Mouse (Mus musculus) cerebellum, adult 2 months (tissue): ENCODE measurements around the gene Phf24. TPM values are rescaled to one million over a fixed set of nuclear protein-coding genes. Genes with fewer than 3 reads are reported as not detected.

Source experiments
- DNase-seq, 2 experiments: peaks; one replicate each; pipeline ENCODE4 v3.0.0; 2021
- H3K27ac ChIP-seq: fragments of 200-500 bp; 2 replicates; pipeline ENCODE4 v1.5.1; 2012; ENCODE audit warnings: low read length, control low read depth, inconsistent platforms; ENCODE audit not compliant: insufficient read depth
- H3K27me3 ChIP-seq: fragments of 200-500 bp; 2 replicates; pipeline ENCODE4 v1.6.1; 2012; ENCODE audit warnings: inconsistent platforms, mild to moderate bottlenecking, low read length, moderate library complexity; ENCODE audit not compliant: control insufficient read depth, insufficient read depth
- H3K4me1 ChIP-seq: fragments of 200-500 bp; 2 replicates; pipeline ENCODE4 v1.6.1; 2011; ENCODE audit warnings: low read length; ENCODE audit not compliant: control insufficient read depth, insufficient read depth
- H3K4me3 ChIP-seq: fragments of 200-500 bp; replicated peaks from 2 replicates; pipeline ENCODE3; 2011; ENCODE audit warnings: mild to moderate bottlenecking, low read depth, low read length, control low read depth; ENCODE audit not compliant: insufficient read depth
- CTCF ChIP-seq: fragments of 200-500 bp; IDR thresholded peaks from 2 replicates; pipeline ENCODE4 v1.5.1; 2011; ENCODE audit warnings: low read depth, mild to moderate bottlenecking, control low read depth, low read length, moderate library complexity, borderline replicate concordance; ENCODE audit not compliant: insufficient read depth
- POLR2A ChIP-seq: fragments of 200-500 bp; IDR thresholded peaks from 2 replicates; pipeline ENCODE4 v1.6.1; 2011; ENCODE audit warnings: low read length, control low read depth, borderline replicate concordance; ENCODE audit not compliant: insufficient read depth
- WGBS: fragments of 180-500 bp; shearing (Covaris S2); methylation state at CpG from one replicate; pipeline ENCODE4 v1.1.7; 2018; 5-methylcytosine and 5-hydroxymethylcytosine counted together
- polyA plus RNA-seq: library from polyadenylated mRNA; depleted of rRNA; stranded (reverse); fragments of >200 nt; gene quantifications from 2 replicates; pipeline ENCODE4 v1.2.3, GENCODE M21; 2012

Phf24 gene
- polyA plus RNA-seq, 1 experiment = 84.1 TPM

- Histone ChIP-seq H3K4me1 (peaks cover 38% of the 10 kb centered on the region), H3K27me3 (no peaks in the 10 kb centered on the region), H3K27ac (peak overlapping the region; percentile 62), H3K4me3 (peak overlapping the region; percentile 21)
- TF ChIP-seq POLR2A (no peak), CTCF (no peak)
- WGBS = 9% methylated on average over 10 of the region's 10 CpGs
- peak; percentile 58 to 62 for DNase-seq
Observed at GRCm38 (mm10) chr4:42953435-42954094, 37.1 kb downstream of the Phf24 start.

- TF ChIP-seq POLR2A (no peak), CTCF (peak; percentile 92)
- 0 out of 2 replicates have a peak overlapping the region, but pooled peaks have one; percentile 13 for H3K27ac ChIP-seq
- peaks cover 38% of the 10 kb centered on the region for H3K4me1 ChIP-seq
- 3% methylated on average over 10 of the region's 10 CpGs for WGBS
- DNase-seq = peak; percentile 74 to 86
- peak overlapping the region; percentile 34 for H3K4me3 ChIP-seq
- H3K27me3 ChIP-seq = no peaks in the 10 kb centered on the region
Observed at GRCm38 (mm10) chr4:42954297-42954696, 37.8 kb downstream of the Phf24 start.

GRCm38 (mm10) chr4:42955200-42955599 lies 38.7 kb downstream of the Phf24 start:
- WGBS = 91% methylated on average over 3 of the region's 3 CpGs
- no peak overlapping the region for H3K27ac ChIP-seq
- H3K4me1 ChIP-seq = peaks cover 38% of the 10 kb centered on the region
- no peak for TF ChIP-seq POLR2A
- no peak for TF ChIP-seq CTCF
- no peak for DNase-seq
- H3K27me3 ChIP-seq = no peaks in the 10 kb centered on the region
- H3K4me3 ChIP-seq = no peak overlapping the region

- no peak for TF ChIP-seq POLR2A
- no peak for DNase-seq
- 91% methylated on average over 17 of the region's 17 CpGs for WGBS
- no peaks in the 10 kb centered on the region for H3K27me3 ChIP-seq
- peaks cover 30% of the 10 kb centered on the region for H3K4me1 ChIP-seq
- no peak overlapping the region for H3K4me3 ChIP-seq
- no peak overlapping the region for H3K27ac ChIP-seq
Observed at GRCm38 (mm10) chr4:42956581-42956980, 40.1 kb downstream of the Phf24 start.

- H3K27me3 ChIP-seq = no peaks in the 10 kb centered on the region
- WGBS = 69% methylated on average over 11 of the region's 11 CpGs
- H3K4me3 ChIP-seq = no peak overlapping the region
- peaks cover 23% of the 10 kb centered on the region for H3K4me1 ChIP-seq
- no peak overlapping the region for H3K27ac ChIP-seq
- no peak for DNase-seq
- no peak for TF ChIP-seq CTCF
- no peak for TF ChIP-seq POLR2A
Observed at GRCm38 (mm10) chr4:42957306-42957705, 40.8 kb downstream of the Phf24 start.

GRCm38 (mm10) chr4:42957979-42958378 lies 41.5 kb downstream of the Phf24 start:
- no peaks in the 10 kb centered on the region for H3K27me3 ChIP-seq
- no peak for DNase-seq
- H3K4me1 ChIP-seq = peaks cover 16% of the 10 kb centered on the region
- no peak overlapping the region for H3K4me3 ChIP-seq
- 72% methylated on average over 8 of the region's 8 CpGs for WGBS
- no peak overlapping the region for H3K27ac ChIP-seq
- TF ChIP-seq CTCF = no peak

- H3K27ac ChIP-seq = no peak overlapping the region
- DNase-seq = no peak
- TF ChIP-seq CTCF (no peak), POLR2A (peak; percentile 6; the same call in 1 of the 2 replicates)
- H3K4me1 ChIP-seq = peaks cover 7% of the 10 kb centered on the region
- H3K4me3 ChIP-seq = no peak overlapping the region
- 32% methylated on average over 8 of the region's 8 CpGs for WGBS
- H3K27me3 ChIP-seq = no peaks in the 10 kb centered on the region
Observed at GRCm38 (mm10) chr4:42958942-42959341, 42.5 kb downstream of the Phf24 start.

- Histone ChIP-seq H3K4me1 (peaks cover 4% of the 10 kb centered on the region), H3K27ac (no peak overlapping the region), H3K27me3 (no peaks in the 10 kb centered on the region), H3K4me3 (no peak overlapping the region)
- TF ChIP-seq CTCF (no peak), POLR2A (no peak)
- 37% methylated on average over 4 of the region's 4 CpGs for WGBS
- no peak for DNase-seq
Observed at GRCm38 (mm10) chr4:42959382-42959781, 42.9 kb downstream of the Phf24 start.
